Comparison of ENCODE assay signal across 11 mouse cellular contexts in the genomic region with DNA sequence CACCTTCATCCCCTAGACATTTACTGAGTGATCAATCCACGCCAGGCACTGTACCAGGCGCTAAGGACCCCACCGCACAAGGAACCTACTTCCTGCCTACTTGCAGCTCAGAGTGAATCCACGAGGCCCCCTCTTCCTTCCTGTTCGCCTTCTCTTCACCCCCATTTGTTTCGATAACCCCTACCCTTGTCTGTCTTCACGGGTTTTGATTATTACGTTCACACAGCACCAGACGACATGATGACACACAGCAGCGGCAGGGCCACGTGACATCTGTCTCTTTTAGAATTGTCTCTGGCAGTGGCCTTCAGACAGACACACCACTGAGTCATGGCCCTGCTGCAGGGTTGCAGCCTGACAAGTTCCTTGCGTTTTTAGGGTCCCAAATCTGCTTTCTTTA. TPM values are rescaled to one million over a fixed set of nuclear protein-coding genes. Genes with fewer than 3 reads are reported as not detected.
DNase-seq lines count a peak whose midpoint lies in the region.
"Had no signal": no experiment of that assay in that cellular context is flagged by ENCODE, and none has a peak within 500 bp of the region (broad histone marks: within the 10 kb centered on the region; RNA-seq: fewer than 3 reads in every experiment).

No protein-coding gene starts in this region.

- no peaks in the 10 kb centered on the region for H3K79me2 ChIP-seq in macrophage (ENCODE audit: inconsistent target)

- 37% methylated on average over 12 of the region's 12 CpGs for WGBS in macrophage (ENCODE audit: missing documents)

- no peaks in the 10 kb centered on the region for H3K36me3 ChIP-seq in macrophage (ENCODE audit: inconsistent target)
- H3K36me3 ChIP-seq: lung, embryonic 15.5 days had no signal

- DNase-seq in lung, postnatal 36 days = peak; percentile 41
- no peak for DNase-seq in lung, adult 18-20 months
- peak; percentile 36 for DNase-seq in adipocyte (ENCODE audit: low spot score)
- DNase-seq in B cell, adult 2 months = no peak
- no peak for DNase-seq in kidney, postnatal 14 days
- DNase-seq in left cerebral cortex, postnatal 25 days (ENCODE audit: low spot score in 2 of 2) = no peak
- DNase-seq: kidney, postnatal 4 days; right cerebral cortex, postnatal 4 days had no signal

- intact Hi-C loops in left cerebral cortex, postnatal 25 days (cut with DNase I) = loop anchor here (5.0 kb wide), 2 partner anchors 268 to 358 kb away; a partner anchor contains a TSS

- no peak overlapping the region for H3K4me3 ChIP-seq in macrophage (ENCODE audit: inconsistent target)
- H3K4me3 ChIP-seq: lung, embryonic 15.5 days had no signal

- peak overlapping the region; percentile 73 for H3K27ac ChIP-seq in macrophage

RNA-seq across cellular contexts. Expression of a gene that starts 21.7 kb away (rescaled TPM):
- 10 to 100 TPM; 11.8 to 30.4 (median 22.7) TPM for total RNA-seq in macrophage (2018; cell fraction: chromatin; rRNA removed)
- 10 to 100 TPM; 32.4 to 54.6 (median 38.8) TPM for total RNA-seq in macrophage (2018; cell fraction: cytosol; rRNA removed)
- 10 to 100 TPM; 19.3 to 44.5 (median 33.7) TPM for total RNA-seq in macrophage (2018; cell fraction: nucleus; rRNA removed)
- polyA plus RNA-seq in macrophage (2018) = 29.8 to 49.7 TPM (median 31.3 TPM) in 3 replicates
- total RNA-seq in left cerebral cortex, postnatal 25 days (2021) = 10 to 100 TPM; 45.8 to 55.0 TPM

RNA-seq across cellular contexts. Expression of a gene that starts 29.8 kb away (rescaled TPM):
- total RNA-seq in macrophage (2018; cell fraction: chromatin; rRNA removed) = 1 to 10 TPM in 13 of 26 experiments, under 1 TPM in 13; 0.33 to 4.1 (median 1.1) TPM
- total RNA-seq in macrophage (2018; cell fraction: cytosol; rRNA removed) = 1 to 10 TPM in 20 of 26 experiments, under 1 TPM in 6; 0.75 to 2.5 (median 1.3) TPM
- total RNA-seq in macrophage (2018; cell fraction: nucleus; rRNA removed) = 1 to 10 TPM in 24 of 26 experiments, under 1 TPM in 2; 0.96 to 7.2 (median 2.8) TPM
- 0.91 to 1.8 TPM (median 1.2 TPM) in 3 replicates for polyA plus RNA-seq in macrophage (2018)
- under 1 TPM; 0.18 to 0.25 TPM for total RNA-seq in left cerebral cortex, postnatal 25 days (2021)
- total RNA-seq: left cerebral cortex, postnatal 14 days had no signal

RNA-seq across cellular contexts. Expression of a gene that starts 59.8 kb away (rescaled TPM):
- total RNA-seq in macrophage (2018; cell fraction: chromatin; rRNA removed) = 100 to 1,000 TPM in 24 of 26 experiments, 10 to 100 TPM in 2; 96.5 to 197 (median 127) TPM
- 10 to 100 TPM; 59.8 to 98.5 (median 80.8) TPM for total RNA-seq in macrophage (2018; cell fraction: cytosol; rRNA removed)
- 100 to 1,000 TPM in 21 of 26 experiments, 10 to 100 TPM in 5; 75.2 to 176 (median 116) TPM for total RNA-seq in macrophage (2018; cell fraction: nucleus; rRNA removed)
- polyA plus RNA-seq in macrophage (2018) = 83.0 to 103 TPM (median 89.1 TPM) in 3 replicates
- 10 to 100 TPM; 98.7 to 100.0 TPM for total RNA-seq in left cerebral cortex, postnatal 25 days (2021)

Comparison
In these comparisons a context has a peak if more than half of its experiments do, and no peak if none do; other contexts are left out.
1. DNase-seq: peak in lung, postnatal 36 days (single experiment) and adipocyte (single experiment); none in lung, adult 18-20 months (0 of 2), B cell, adult 2 months (0 of 2), kidney, postnatal 14 days (single experiment) and left cerebral cortex, postnatal 25 days (0 of 2).